Mouse (Mus musculus): ENCODE results near the gene Ugt1a10.
"Not testable (repeated sequence)": the region's sequence is repeated elsewhere in the genome, so short reads cannot be mapped to it uniquely, and the experiment has no call there.

Ugt1a10 gene

GRCm38 (mm10) chr1:88215466-88216380 lies 160.5 kb downstream of the Ugt1a10 start:
- no peak for DNase-seq

- DNase-seq = no peak
Observed at GRCm38 (mm10) chr1:88216551-88216950, 161.4 kb downstream of the Ugt1a10 start.

- peak; percentile 19 for DNase-seq
Observed at GRCm38 (mm10) chr1:88217144-88217543, 162.0 kb downstream of the Ugt1a10 start.

- no peak for DNase-seq
Observed at GRCm38 (mm10) chr1:88217576-88217975, 162.4 kb downstream of the Ugt1a10 start.

- peak; percentile 16 for DNase-seq
Observed at GRCm38 (mm10) chr1:88218051-88218450, 162.9 kb downstream of the Ugt1a10 start.

- no peak for DNase-seq
Observed at GRCm38 (mm10) chr1:88218591-88218990, 163.4 kb downstream of the Ugt1a10 start.

GRCm38 (mm10) chr1:88219054-88219453 lies 163.9 kb downstream of the Ugt1a10 start:
- DNase-seq = no peak

- no peak for DNase-seq
Observed at GRCm38 (mm10) chr1:88220336-88220735, 165.1 kb downstream of the Ugt1a10 start.

GRCm38 (mm10) chr1:88222216-88222615 lies 167.0 kb downstream of the Ugt1a10 start:
- DNase-seq = no peak

GRCm38 (mm10) chr1:88223011-88223515 lies 167.9 kb downstream of the Ugt1a10 start:
- DNase-seq = not testable (repeated sequence)

GRCm38 (mm10) chr1:88223591-88223990 lies 168.4 kb downstream of the Ugt1a10 start:
- no peak for DNase-seq

- DNase-seq = no peak
Observed at GRCm38 (mm10) chr1:88224029-88224776, 169.0 kb downstream of the Ugt1a10 start.

GRCm38 (mm10) chr1:88225301-88225700 lies 170.1 kb downstream of the Ugt1a10 start:
- DNase-seq = not testable (repeated sequence)

GRCm38 (mm10) chr1:88225741-88226140 lies 170.6 kb downstream of the Ugt1a10 start:
- no peak for DNase-seq

GRCm38 (mm10) chr1:88226670-88227379 lies 171.6 kb downstream of the Ugt1a10 start, which contains the start of gene Mroh2a:
Mroh2a (plus strand) TSS chr1:88226986.
- peak; percentile 3 for DNase-seq

GRCm38 (mm10) chr1:88227482-88227881 lies 172.3 kb downstream of the Ugt1a10 start:
- DNase-seq = peak; percentile 9

GRCm38 (mm10) chr1:88228121-88228520 lies 172.9 kb downstream of the Ugt1a10 start:
- DNase-seq = no peak

- no peak for DNase-seq
Observed at GRCm38 (mm10) chr1:88229566-88229965, 174.4 kb downstream of the Ugt1a10 start.

GRCm38 (mm10) chr1:88229986-88230385 lies 174.8 kb downstream of the Ugt1a10 start:
- no peak for DNase-seq

- no peak for DNase-seq
Observed at GRCm38 (mm10) chr1:88230421-88230820, 175.2 kb downstream of the Ugt1a10 start.

- DNase-seq = no peak
Observed at GRCm38 (mm10) chr1:88230981-88231802, 176.0 kb downstream of the Ugt1a10 start.
